Mouse (Mus musculus): ENCODE results near the gene Limch1.

GRCm38 (mm10) chr5:66745996-66746681 lies 512 bp downstream of the Limch1 start:
- no peak for TF ChIP-seq CTCF (IDR thresholded peaks at IDR 0.05; ENCODE audit: low read depth, low read length)
- TF ChIP-seq POLR2A (IDR thresholded peaks at IDR 0.05; ENCODE audit: extremely low read depth, insufficient read depth, low read length), result no peak
